Mouse (Mus musculus): ENCODE results near the gene Cutal.

DNA sequence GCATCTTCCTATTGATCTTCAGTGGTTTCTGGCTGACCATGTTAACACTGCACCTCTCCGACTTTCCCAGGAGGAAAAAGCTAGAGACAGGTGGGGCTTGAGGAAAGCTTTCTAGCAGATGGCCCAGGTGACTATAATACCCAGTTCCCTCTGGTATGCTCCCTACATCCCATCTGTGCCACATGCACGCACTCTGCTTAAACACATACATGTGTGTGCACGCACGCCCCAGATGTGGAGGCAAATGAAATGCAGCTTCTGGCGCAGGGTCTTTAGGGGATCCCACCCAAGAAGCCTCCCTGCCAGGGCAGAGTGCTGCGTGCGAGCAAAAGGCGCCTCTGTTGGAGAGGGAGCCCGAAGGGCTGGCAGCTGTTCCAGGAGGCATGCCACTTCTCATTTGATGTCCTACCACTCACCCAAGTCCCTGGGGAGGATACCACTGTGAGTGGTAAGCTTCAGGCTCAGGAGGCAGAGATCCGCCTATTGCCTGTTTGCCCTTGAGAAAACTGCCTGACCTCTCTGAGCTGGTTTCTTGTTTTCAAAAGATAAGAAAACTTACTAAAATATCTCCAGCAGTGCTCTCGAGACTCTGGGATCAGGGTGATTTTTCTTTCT is 67.0 kb downstream of the Cutal start:
- no peak for TF ChIP-seq POLR2A (IDR thresholded peaks at IDR 0.05; ENCODE audit: control insufficient read depth, extremely low read depth, insufficient read depth, low read length, poor library complexity)
- no peak for TF ChIP-seq CTCF (IDR thresholded peaks at IDR 0.05; ENCODE audit: borderline replicate concordance, control insufficient read depth, extremely low read depth, insufficient read depth, low read length, poor library complexity)

Measured in thymus, adult 2 months (tissue).